Mouse (Mus musculus) CH12.LX (cell line): ENCODE results near the gene Tm7sf2. TPM values are rescaled to one million over a fixed set of nuclear protein-coding genes. Genes with fewer than 3 reads are reported as not detected.

Experiments
- DNase-seq: peaks from one replicate; pipeline ENCODE4 v3.0.0-alpha.2; 2013; ENCODE audit errors: extremely low read depth
- H3K27ac ChIP-seq: 2 replicates; pipeline ENCODE4 v1.5.1; 2012; ENCODE audit warnings: low read depth, mild to moderate bottlenecking, control low read depth, moderate library complexity; ENCODE audit not compliant: insufficient read depth
- H3K27me3 ChIP-seq: replicated peaks from 2 replicates; pipeline ENCODE3; 2012; ENCODE audit warnings: inconsistent platforms
- H3K36me3 ChIP-seq, 2 experiments: replicated peaks in 1 of 2; 2 replicates each; pipeline versions ENCODE3 to v1.6.1; 2012; ENCODE audit warnings: inconsistent platforms in 1 of 2, low read length in 1 of 2, mild to moderate bottlenecking in 1 of 2, mixed read lengths in 1 of 2, moderate library complexity in 1 of 2; ENCODE audit not compliant: control insufficient read depth in 1 of 2, insufficient read depth in 1 of 2
- H3K4me1 ChIP-seq, 2 experiments: 2 replicates each; pipeline ENCODE4 v1.6.1; 2012; ENCODE audit warnings: inconsistent platforms in 1 of 2, moderate library complexity in 1 of 2; ENCODE audit not compliant: insufficient read depth in 2 of 2, control insufficient read depth in 1 of 2
- H3K4me2 ChIP-seq: 2 replicates; pipeline ENCODE4 v1.6.1; 2012; ENCODE audit warnings: low read depth, mild to moderate bottlenecking, control low read depth; ENCODE audit not compliant: poor library complexity, insufficient read depth, severe bottlenecking
- H3K4me3 ChIP-seq, 3 experiments: fragments of 150-350 bp in 1 of 3; sonication (generic) in 1 of 3; replicated peaks in 1 of 3; 2 replicates each; pipeline versions ENCODE3 to v1.5.1; 2011 to 2012; ENCODE audit warnings: low read depth in 2 of 3, low read length in 2 of 3, mild to moderate bottlenecking in 2 of 3, moderate library complexity in 2 of 3, control low read depth in 1 of 3, improper control_type of control experiment in 1 of 3, inconsistent platforms in 1 of 3, mixed read lengths in 1 of 3; ENCODE audit not compliant: poor library complexity in 1 of 3
- H3K79me2 ChIP-seq: replicated peaks from 2 replicates; pipeline ENCODE4 v1.6.1; 2012; ENCODE audit warnings: mild to moderate bottlenecking, moderate library complexity; ENCODE audit not compliant: control insufficient read depth, poor library complexity, insufficient read depth, severe bottlenecking; ENCODE audit errors: extremely low read depth
- H3K9ac ChIP-seq: 2 replicates; pipeline ENCODE4 v1.6.1; 2012; ENCODE audit warnings: low read depth, mild to moderate bottlenecking, control low read depth, moderate library complexity; ENCODE audit not compliant: insufficient read depth
- H3K9me3 ChIP-seq: replicated peaks from 2 replicates; pipeline ENCODE3; 2012; ENCODE audit warnings: low read length, inconsistent platforms, mixed read lengths
- BHLHE40 ChIP-seq: IDR thresholded peaks from 2 replicates; pipeline ENCODE4 v1.6.1; 2011; ENCODE audit warnings: mild to moderate bottlenecking, low read depth, low read length, improper control_type of control experiment
- CHD2 ChIP-seq: IDR thresholded peaks from 2 replicates; pipeline ENCODE4 v1.6.1; 2011; ENCODE audit warnings: low read length, improper control_type of control experiment
- CTCF ChIP-seq, 2 experiments: IDR thresholded peaks in 1 of 2; conservative IDR thresholded peaks in 1 of 2; 2 replicates each; pipeline ENCODE4 v1.5.1; 2011 to 2012; ENCODE audit warnings: low read depth in 2 of 2, low read length in 2 of 2, improper control_type of control experiment in 1 of 2, inconsistent platforms in 1 of 2, mild to moderate bottlenecking in 1 of 2, moderate library complexity in 1 of 2
- E2F4 ChIP-seq: IDR thresholded peaks from 2 replicates; pipeline ENCODE4 v1.6.1; 2011; ENCODE audit warnings: low read depth, low read length, improper control_type of control experiment; ENCODE audit not compliant: insufficient replicate concordance
- ELF1 ChIP-seq: IDR thresholded peaks from 2 replicates; pipeline ENCODE4 v1.6.1; 2014; ENCODE audit warnings: low read depth, mild to moderate bottlenecking, inconsistent platforms, low read length, improper control_type of control experiment
- EP300 ChIP-seq: IDR thresholded peaks from 2 replicates; pipeline ENCODE4 v1.6.1; 2011; ENCODE audit warnings: low read length, improper control_type of control experiment
- GABPA ChIP-seq: IDR thresholded peaks from 2 replicates; pipeline ENCODE4 v1.6.1; 2012; ENCODE audit warnings: low read depth, low read length, improper control_type of control experiment, inconsistent platforms; ENCODE audit not compliant: insufficient replicate concordance
- IRF4 ChIP-seq: IDR thresholded peaks from 2 replicates; pipeline ENCODE4 v1.6.1; 2014; ENCODE audit warnings: low read depth, mild to moderate bottlenecking, inconsistent platforms, low read length, improper control_type of control experiment
- JUN ChIP-seq: IDR thresholded peaks from 2 replicates; pipeline ENCODE4 v1.6.1; 2011; ENCODE audit warnings: low read depth, mild to moderate bottlenecking, low read length, improper control_type of control experiment, moderate library complexity; ENCODE audit not compliant: insufficient read depth
- JUND ChIP-seq: conservative IDR thresholded peaks from 2 replicates; pipeline ENCODE4 v1.6.1; 2011; ENCODE audit warnings: low read depth, low read length, improper control_type of control experiment
- KAT2A ChIP-seq: IDR thresholded peaks from 2 replicates; pipeline ENCODE4 v1.6.1; 2012; ENCODE audit warnings: low read length, improper control_type of control experiment, inconsistent platforms; ENCODE audit not compliant: insufficient replicate concordance
- MAFK ChIP-seq: IDR thresholded peaks from 2 replicates; pipeline ENCODE4 v1.6.1; 2011; ENCODE audit warnings: low read length, improper control_type of control experiment; ENCODE audit not compliant: insufficient replicate concordance
- PAX5 ChIP-seq: IDR thresholded peaks from 2 replicates; pipeline ENCODE4 v1.6.1; 2012; ENCODE audit warnings: low read length, inconsistent platforms, mixed read lengths
- POLR2AphosphoS2 ChIP-seq: IDR thresholded peaks from 2 replicates; pipeline ENCODE4 v1.6.1; 2011; ENCODE audit warnings: low read depth, low read length, improper control_type of control experiment
- RAD21 ChIP-seq: IDR thresholded peaks from 2 replicates; pipeline ENCODE4 v1.6.1; 2011; ENCODE audit warnings: low read depth, mild to moderate bottlenecking, low read length, improper control_type of control experiment, moderate library complexity
- RCOR1 ChIP-seq: conservative IDR thresholded peaks from 2 replicates; pipeline ENCODE4 v1.6.1; 2012; ENCODE audit warnings: low read depth, mild to moderate bottlenecking, inconsistent platforms, low read length, improper control_type of control experiment
- TBP ChIP-seq: conservative IDR thresholded peaks from 2 replicates; pipeline ENCODE4 v1.6.1; 2011; ENCODE audit warnings: low read depth, low read length, improper control_type of control experiment
- UBTF ChIP-seq: IDR thresholded peaks from 2 replicates; pipeline ENCODE4 v1.6.1; 2012; ENCODE audit warnings: low read depth, mild to moderate bottlenecking, inconsistent platforms, low read length, improper control_type of control experiment, moderate library complexity
- USF1 ChIP-seq: IDR thresholded peaks from 2 replicates; pipeline ENCODE4 v1.6.1; 2014; ENCODE audit warnings: low read depth, mild to moderate bottlenecking, inconsistent platforms, low read length, improper control_type of control experiment
- USF2 ChIP-seq: conservative IDR thresholded peaks from 2 replicates; pipeline ENCODE4 v1.6.1; 2011; ENCODE audit warnings: low read depth, low read length, improper control_type of control experiment
- ZC3H11A ChIP-seq: IDR thresholded peaks from 2 replicates; pipeline ENCODE4 v1.6.1; 2012; ENCODE audit warnings: low read depth, mild to moderate bottlenecking, inconsistent platforms, low read length, improper control_type of control experiment
- ZMIZ1 ChIP-seq: IDR thresholded peaks from 2 replicates; pipeline ENCODE4 v1.6.1; 2012; ENCODE audit warnings: low read depth, mild to moderate bottlenecking, inconsistent platforms, low read length, improper control_type of control experiment
- dilution Hi-C: fragments of 300-500 bp; cut with MboI; formaldehyde crosslinking; loops from 2 replicates; pipeline ENCODE4 v1.14.3; 2020; ENCODE audit warnings: low sequenced_read_pairs; ENCODE audit not compliant: extremely low pct_unique_long_range_greater_than_20kb, extremely low pct_ligation_motif_present
- in situ Hi-C: fragments of 300-500 bp; cut with MboI; formaldehyde crosslinking; loops from 3 replicates; pipeline ENCODE4 v1.14.3; 2019; ENCODE audit warnings: low sequenced_read_pairs, low pct_ligation_motif_present, low pct_unique_long_range_greater_than_20kb, mixed read lengths
- polyA plus RNA-seq: library from polyadenylated mRNA; unstranded; fragments of >175 nt; gene quantifications from 2 replicates; pipeline ENCODE4 v1.2.1, GENCODE M21; 2012; ENCODE audit warnings: low read depth; ENCODE audit not compliant: insufficient read length
- total RNA-seq, 2 experiments: library from RNA; depleted of rRNA; stranded (reverse); fragments of 300-350 nt in 1 of 2; fragments of >200 nt in 1 of 2; gene quantifications; 2 replicates each; pipeline ENCODE4 v1.2.3; 2012 to 2014

The Tm7sf2 gene
- total and polyA plus RNA-seq, 3 experiments, result 10.8 to 15.1 (median 11.7) TPM

DNA sequence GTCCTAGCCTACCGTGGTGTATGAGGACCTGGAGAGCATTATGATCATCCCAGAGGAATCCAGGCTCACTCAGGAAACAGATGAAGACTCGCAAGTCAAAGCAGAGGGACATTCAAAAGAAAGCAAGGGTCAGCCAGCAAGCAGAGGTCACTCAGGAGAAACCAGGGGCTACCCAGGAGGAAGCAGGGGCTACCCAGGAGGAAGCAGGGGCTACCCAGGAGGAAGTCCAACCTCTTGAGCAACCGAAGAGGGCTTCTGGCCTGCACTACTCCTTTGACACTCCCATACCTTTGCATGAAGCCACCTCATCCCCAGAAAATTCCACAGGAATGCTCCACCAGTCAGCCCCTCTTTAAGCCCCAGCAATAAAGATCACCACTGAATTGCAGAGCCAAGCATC is 29.7 kb upstream of the Tm7sf2 start:
- peaks cover 34 to 69% of the 10 kb centered on the region in 2 experiments for H3K36me3 ChIP-seq

DNA sequence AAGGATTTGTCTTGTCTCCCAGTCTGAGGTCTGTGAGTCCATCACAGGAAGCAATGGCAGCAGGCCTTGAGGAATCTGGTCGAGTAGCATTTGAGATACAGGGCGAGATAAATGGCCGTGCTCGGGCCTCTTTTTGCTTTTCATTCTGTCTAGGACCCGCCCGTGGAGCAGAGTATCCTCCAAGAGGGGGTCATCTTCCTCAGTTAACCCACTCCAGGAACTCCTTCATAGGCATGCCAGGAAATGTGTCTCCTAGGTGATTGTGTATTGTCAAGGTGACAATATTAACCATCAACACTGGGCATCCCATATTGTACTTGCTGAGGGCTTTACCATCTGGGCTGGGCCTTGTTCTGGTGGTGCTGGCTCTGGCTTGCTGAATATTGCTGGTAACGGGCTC is 25.9 kb upstream of the Tm7sf2 start, which contains the start of gene AC131692.1:
TSS of gene AC131692.1 (plus strand) at position 301 of the 400 bp plus-strand sequence.
- Histone ChIP-seq H3K79me2 (peaks cover 11% of the 10 kb centered on the region), H3K27me3 (no peaks in the 10 kb centered on the region), H3K4me3 (no peak within 1 kb of the TSS), H3K4me2 (no peak within 1 kb of the TSS), H3K27ac (no peak within 1 kb of the TSS), H3K9ac (no peak within 1 kb of the TSS), H3K9me3 (no peaks in the 10 kb centered on the region), H3K4me1 (peaks cover 0 to 5% of the 10 kb centered on the region in 2 experiments; a peak in 1 of 4 replicates), H3K36me3 (peaks cover 65 to 91% of the 10 kb centered on the region in 2 experiments)
- TF ChIP-seq JUN (no peak), POLR2AphosphoS2 (no peak), ZC3H11A (no peak), CHD2 (no peak), IRF4 (no peak), PAX5 (no peak), UBTF (no peak), EP300 (no peak), CTCF (conservative IDR thresholded peaks at IDR 0.05 in 1 of 2, IDR thresholded peaks at IDR 0.05 in 1 of 2; ENCODE audit: low read depth in 2 of 2, low read length in 2 of 2) (no peak), ZMIZ1 (no peak), RAD21 (no peak), JUND (no peak), GABPA (no peak), KAT2A (no peak), E2F4 (no peak)
- dilution Hi-C loops (no loop called here), in situ Hi-C loops (no loop called here)
- DNase-seq, result no peak

More for the DNA sequence above, 29.7 kb upstream of the Tm7sf2 start:
- Histone ChIP-seq H3K9me3 (no peaks in the 10 kb centered on the region), H3K4me1 (0 out of 4 replicates have a peak, but pooled peaks cover 0 to 2% of the 10 kb centered on the region in 2 experiments), H3K9ac (no peak overlapping the region), H3K4me2 (no peak overlapping the region), H3K4me3 (no peak overlapping the region), H3K27me3 (no peaks in the 10 kb centered on the region), H3K27ac (no peak overlapping the region), H3K79me2 (no peaks in the 10 kb centered on the region)
- dilution Hi-C loops, result no loop called here
- TF ChIP-seq JUND, result no peak
- TF ChIP-seq USF1, result no peak
- TF ChIP-seq BHLHE40, result no peak
- TF ChIP-seq POLR2AphosphoS2, result no peak
- no peak for TF ChIP-seq TBP
- no peak for TF ChIP-seq MAFK
- no peak for TF ChIP-seq USF2
- no peak for TF ChIP-seq GABPA
- no peak for TF ChIP-seq ELF1
- TF ChIP-seq ZC3H11A, result no peak
- no peak for TF ChIP-seq JUN
- TF ChIP-seq RCOR1, result no peak
- DNase-seq, result no peak
- in situ Hi-C loops, result no loop called here
